Comparison of ENCODE assay signal across 12 mouse cellular contexts in the genomic region with DNA sequence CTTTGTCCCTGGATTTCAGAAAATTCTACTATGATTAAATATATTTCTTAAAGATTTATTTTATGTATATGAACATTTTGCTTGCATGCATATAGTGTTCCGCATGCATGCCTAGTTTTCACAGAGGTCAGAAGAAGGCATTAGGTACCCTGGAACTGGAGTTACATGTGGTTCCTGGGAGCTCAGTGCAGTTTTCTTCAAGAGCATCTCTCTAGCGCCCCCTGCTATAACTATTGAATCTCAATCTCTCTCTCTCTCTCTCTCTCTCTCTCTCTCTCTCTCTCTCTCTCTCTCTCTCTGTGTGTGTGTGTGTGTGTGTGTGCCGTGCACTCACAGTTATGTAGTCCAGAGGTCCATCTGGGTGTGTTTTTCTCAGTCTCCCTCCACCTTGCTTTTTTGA.
DNase-seq lines count a peak whose midpoint lies in the region; ATAC-seq and TF ChIP-seq lines count a peak whose summit lies in the region.
"Had no signal": no experiment of that assay in that cellular context is flagged by ENCODE, and none has a peak within 500 bp of the region (broad histone marks: within the 10 kb centered on the region; RNA-seq: fewer than 3 reads in every experiment).

No protein-coding gene starts in this region.

- no peak overlapping the region for H3K9ac ChIP-seq in hindbrain, postnatal 0 days (replicated peaks; ENCODE audit: low read length)
- no peak overlapping the region for H3K9ac ChIP-seq in hindbrain, embryonic 16.5 days (ENCODE audit: low read depth, low read length)
- H3K9ac ChIP-seq in midbrain, embryonic 14.5 days (replicated peaks; ENCODE audit: low read length), result no peak overlapping the region
- no peak overlapping the region for H3K9ac ChIP-seq in stomach, postnatal 0 days (ENCODE audit: low read length)
- H3K9ac ChIP-seq: forebrain, embryonic 15.5 days; liver, embryonic 13.5 days had no signal

- H3K9me3 ChIP-seq in hindbrain, postnatal 0 days (ENCODE audit: low read length), result no peaks in the 10 kb centered on the region
- H3K9me3 ChIP-seq in hindbrain, embryonic 16.5 days (ENCODE audit: control insufficient read depth, low read length), result no peaks in the 10 kb centered on the region
- H3K9me3 ChIP-seq in midbrain, embryonic 14.5 days (ENCODE audit: control insufficient read depth, low read length), result no peaks in the 10 kb centered on the region
- no peaks in the 10 kb centered on the region for H3K9me3 ChIP-seq in midbrain, embryonic 10.5 days (replicated peaks)
- no peaks in the 10 kb centered on the region for H3K9me3 ChIP-seq in stomach, postnatal 0 days (ENCODE audit: control insufficient read depth, low read length)
- H3K9me3 ChIP-seq: forebrain, embryonic 15.5 days; G1E; liver, embryonic 13.5 days had no signal

- no peak overlapping the region for H3K4me2 ChIP-seq in hindbrain, postnatal 0 days (ENCODE audit: low read depth, low read length)
- H3K4me2 ChIP-seq in hindbrain, embryonic 16.5 days (ENCODE audit: low read length), result no peak overlapping the region
- no peak overlapping the region for H3K4me2 ChIP-seq in midbrain, embryonic 14.5 days (ENCODE audit: low read length)
- no peak overlapping the region for H3K4me2 ChIP-seq in stomach, postnatal 0 days (replicated peaks; ENCODE audit: low read depth)
- H3K4me2 ChIP-seq: forebrain, embryonic 15.5 days; liver, embryonic 13.5 days had no signal

- H3K4me1 ChIP-seq in hindbrain, postnatal 0 days (ENCODE audit: insufficient read depth, low read length), result no peaks in the 10 kb centered on the region
- H3K4me1 ChIP-seq in hindbrain, embryonic 16.5 days (ENCODE audit: control insufficient read depth, insufficient read depth, low read depth, low read length), result no peaks in the 10 kb centered on the region
- H3K4me1 ChIP-seq in midbrain, embryonic 14.5 days (ENCODE audit: control insufficient read depth, insufficient read depth, low read length), result no peaks in the 10 kb centered on the region
- H3K4me1 ChIP-seq in midbrain, embryonic 10.5 days, result peaks cover 5% of the 10 kb centered on the region; the same call in 1 of the 2 replicates
- no peaks in the 10 kb centered on the region for H3K4me1 ChIP-seq in stomach, postnatal 0 days (replicated peaks; ENCODE audit: control insufficient read depth, insufficient read depth)
- H3K4me1 ChIP-seq: forebrain, embryonic 15.5 days had no signal

- TF ChIP-seq EP300 in stomach, postnatal 0 days (optimal IDR thresholded peaks at IDR 0.05), result no peak

- H3K27ac ChIP-seq in hindbrain, postnatal 0 days, result no peak overlapping the region
- H3K27ac ChIP-seq in hindbrain, embryonic 16.5 days (ENCODE audit: low read depth, low read length), result no peak overlapping the region
- H3K27ac ChIP-seq in midbrain, embryonic 14.5 days (replicated peaks; ENCODE audit: low read depth, low read length), result no peak overlapping the region
- no peak overlapping the region for H3K27ac ChIP-seq in midbrain, embryonic 10.5 days (replicated peaks)
- H3K27ac ChIP-seq in stomach, postnatal 0 days (replicated peaks), result no peak overlapping the region
- H3K27ac ChIP-seq: forebrain, embryonic 15.5 days; liver, embryonic 13.5 days had no signal

- H3K27me3 ChIP-seq in hindbrain, postnatal 0 days (ENCODE audit: insufficient read depth, low read length), result no peaks in the 10 kb centered on the region
- no peaks in the 10 kb centered on the region for H3K27me3 ChIP-seq in hindbrain, embryonic 16.5 days (replicated peaks; ENCODE audit: control insufficient read depth, insufficient read depth, low read length)
- no peaks in the 10 kb centered on the region for H3K27me3 ChIP-seq in midbrain, embryonic 14.5 days (ENCODE audit: control insufficient read depth, insufficient read depth, low read length)
- H3K27me3 ChIP-seq in midbrain, embryonic 10.5 days (ENCODE audit: low read depth, poor library complexity, severe bottlenecking), result no peaks in the 10 kb centered on the region
- no peaks in the 10 kb centered on the region for H3K27me3 ChIP-seq in stomach, postnatal 0 days (ENCODE audit: control insufficient read depth, insufficient read depth, low read length)
- H3K27me3 ChIP-seq: forebrain, embryonic 15.5 days; liver, embryonic 13.5 days had no signal

- WGBS in hindbrain, postnatal 0 days, result 51% methylated on average over 3 of the region's 3 CpGs
- WGBS in hindbrain, embryonic 16.5 days, result 68% methylated on average over 3 of the region's 3 CpGs
- WGBS in midbrain, embryonic 14.5 days, result 62% methylated on average over 3 of the region's 3 CpGs
- 63% methylated on average over 3 of the region's 3 CpGs for WGBS in midbrain, embryonic 10.5 days
- 71% methylated on average over 3 of the region's 3 CpGs for WGBS in stomach, postnatal 0 days

- no peak overlapping the region for H3K4me3 ChIP-seq in hindbrain, postnatal 0 days (ENCODE audit: low read length)
- no peak overlapping the region for H3K4me3 ChIP-seq in hindbrain, embryonic 16.5 days (ENCODE audit: low read length)
- no peak overlapping the region for H3K4me3 ChIP-seq in midbrain, embryonic 14.5 days (replicated peaks; ENCODE audit: low read depth, low read length)
- H3K4me3 ChIP-seq in midbrain, embryonic 10.5 days, result no peak overlapping the region
- H3K4me3 ChIP-seq in stomach, postnatal 0 days (ENCODE audit: low read depth, low read length), result no peak overlapping the region
- H3K4me3 ChIP-seq: forebrain, embryonic 15.5 days; liver, embryonic 13.5 days had no signal

- no peak for ATAC-seq in hindbrain, postnatal 0 days
- no peak for ATAC-seq in hindbrain, embryonic 16.5 days
- no peak for ATAC-seq in midbrain, embryonic 14.5 days (ENCODE audit: low FRiP score, low TSS enrichment)
- ATAC-seq in stomach, postnatal 0 days (ENCODE audit: low FRiP score, low TSS enrichment), result no peak
- ATAC-seq: forebrain, embryonic 15.5 days had no signal

- peak; percentile 42 for TF ChIP-seq CTCF in hindbrain, postnatal 0 days (IDR thresholded peaks at IDR 0.05; ENCODE audit: low read depth)
- TF ChIP-seq CTCF in stomach, postnatal 0 days (IDR thresholded peaks at IDR 0.05; ENCODE audit: low read depth), result peak; percentile 40

- 0 out of 2 replicates have a peak, but pooled peaks cover 2% of the 10 kb centered on the region for H3K36me3 ChIP-seq in hindbrain, postnatal 0 days (ENCODE audit: insufficient read depth, low read length)
- no peaks in the 10 kb centered on the region; the same call in 1 of the 2 replicates for H3K36me3 ChIP-seq in hindbrain, embryonic 16.5 days (ENCODE audit: control insufficient read depth, insufficient read depth, low read length)
- peaks cover 21% of the 10 kb centered on the region for H3K36me3 ChIP-seq in midbrain, embryonic 14.5 days (ENCODE audit: control insufficient read depth, insufficient read depth, low read length)
- H3K36me3 ChIP-seq in midbrain, embryonic 10.5 days, result no peaks in the 10 kb centered on the region
- no peaks in the 10 kb centered on the region for H3K36me3 ChIP-seq in stomach, postnatal 0 days (ENCODE audit: control insufficient read depth, insufficient read depth, low read length)
- H3K36me3 ChIP-seq: liver, embryonic 13.5 days had no signal

- peak; percentile 51 for DNase-seq in hindbrain, postnatal 0 days (ENCODE audit: low spot score)
- DNase-seq in midbrain, embryonic 14.5 days, result peak; percentile 37
- no peak for DNase-seq in midbrain, embryonic 10.5 days (ENCODE audit: low spot score)
- DNase-seq in ZHBTc4 (ENCODE audit: low read depth, low spot score) (peak; percentile 10), adipocyte (ENCODE audit: low spot score) (no peak)
- no peak for DNase-seq in stomach, postnatal 0 days (ENCODE audit: low spot score)
- DNase-seq: cerebellum, adult 9-10 months; gastrocnemius, postnatal 36 days; liver, embryonic 13.5 days had no signal

Comparison
In these comparisons a context has a peak if more than half of its experiments do, and no peak if none do; other contexts are left out.
1. DNase-seq: peak in hindbrain, postnatal 0 days (single experiment), midbrain, embryonic 14.5 days (single experiment) and ZHBTc4 (single experiment); none in midbrain, embryonic 10.5 days (single experiment), stomach, postnatal 0 days (single experiment) and adipocyte (single experiment).